Mouse (Mus musculus) midbrain, embryonic 11.5 days (tissue): ENCODE results near the gene Runx2. TPM values are rescaled to one million over a fixed set of nuclear protein-coding genes. Genes with fewer than 3 reads are reported as not detected.

Experiments
- ATAC-seq: fragments of 200-750 bp; cut with Nextera tagmentation; 2 replicates; pipeline ENCODE4 v1.8.0; 2017; ENCODE audit warnings: moderate TSS enrichment, moderate library complexity; ENCODE audit not compliant: low FRiP score
- DNase-seq: peaks from one replicate; pipeline ENCODE4 v3.0.0; 2015; ENCODE audit warnings: low spot score; ENCODE audit errors: missing footprints
- H3K27ac ChIP-seq: fragments of 300-500 bp; sonication (generic); 2 replicates; pipeline ENCODE4 v1.5.1; 2014; ENCODE audit warnings: low read depth, low read length
- H3K27me3 ChIP-seq: fragments of 300-500 bp; sonication (generic); 2 replicates; pipeline ENCODE4 v1.6.1; 2014; ENCODE audit warnings: mild to moderate bottlenecking, low read length, moderate library complexity, mixed read lengths; ENCODE audit not compliant: control insufficient read depth, insufficient read depth
- H3K36me3 ChIP-seq: fragments of 300-500 bp; sonication (generic); 2 replicates; pipeline ENCODE4 v1.6.1; 2014; ENCODE audit warnings: mild to moderate bottlenecking, low read length, moderate library complexity, mixed read lengths; ENCODE audit not compliant: control insufficient read depth, insufficient read depth
- H3K4me1 ChIP-seq: fragments of 300-500 bp; sonication (generic); 2 replicates; pipeline ENCODE4 v1.6.1; 2014; ENCODE audit warnings: low read length; ENCODE audit not compliant: control insufficient read depth, insufficient read depth
- H3K4me2 ChIP-seq: fragments of 300-500 bp; sonication (generic); 2 replicates; pipeline ENCODE4 v1.6.1; 2014; ENCODE audit warnings: mild to moderate bottlenecking, moderate library complexity
- H3K4me3 ChIP-seq: fragments of 300-500 bp; sonication (generic); 2 replicates; pipeline ENCODE4 v1.5.1; 2014; ENCODE audit warnings: low read depth, low read length
- H3K9ac ChIP-seq: fragments of 300-500 bp; sonication (generic); 2 replicates; pipeline ENCODE4 v1.6.1; 2014; ENCODE audit warnings: low read length
- H3K9me3 ChIP-seq: fragments of 300-500 bp; sonication (generic); 2 replicates; pipeline ENCODE4 v1.6.1; 2016; ENCODE audit warnings: low read length; ENCODE audit not compliant: control insufficient read depth
- WGBS: fragments of 180-500 bp; shearing (Covaris S2); extraction: QIAGEN DNeasy Blood & Tissue Kit; methylation state at CpG from one replicate; pipeline ENCODE4 v1.1.7; 2014; 5-methylcytosine and 5-hydroxymethylcytosine counted together
- polyA plus RNA-seq: library from polyadenylated mRNA; unstranded; fragments of >200 nt; fragmentation: Nextera tagmentation; extraction: Ambion mirVana; gene quantifications from 2 replicates; pipeline ENCODE4 v1.2.1, GENCODE M21; 2014

Gene Runx2
- polyA plus RNA-seq, 1 experiment from 2014 or later: 0.46 TPM

- peaks cover 11% of the 10 kb centered on the region for H3K27me3 ChIP-seq
- WGBS: 61% methylated on average over 3 of the region's 3 CpGs
- DNase-seq (no peak), ATAC-seq (no peak)
- H3K27ac ChIP-seq: no peak overlapping the region
- H3K4me1 ChIP-seq: no peaks in the 10 kb centered on the region
- no peak overlapping the region for H3K4me3 ChIP-seq
- H3K4me2 ChIP-seq: no peak overlapping the region
- no peaks in the 10 kb centered on the region for H3K9me3 ChIP-seq
- no peak overlapping the region for H3K9ac ChIP-seq
- H3K36me3 ChIP-seq: no peaks in the 10 kb centered on the region
Observed at GRCm38 (mm10) chr17:44743780-44744179, 70.8 kb downstream of the Runx2 start.

GRCm38 (mm10) chr17:44742246-44742645 is 72.4 kb downstream of the Runx2 start:
- Histone ChIP-seq H3K4me3 (no peak overlapping the region), H3K4me1 (peaks cover 5% of the 10 kb centered on the region), H3K9ac (no peak overlapping the region), H3K36me3 (no peaks in the 10 kb centered on the region), H3K27ac (no peak overlapping the region), H3K9me3 (no peaks in the 10 kb centered on the region), H3K27me3 (peaks cover 26% of the 10 kb centered on the region), H3K4me2 (no peak overlapping the region)
- 85% methylated on average over 9 of the region's 9 CpGs for WGBS
- ATAC-seq (no peak), DNase-seq (no peak)

- H3K4me3 ChIP-seq: no peak overlapping the region
- H3K9ac ChIP-seq: no peak overlapping the region
- peak overlapping the region; percentile 15 for H3K4me2 ChIP-seq
- ATAC-seq (no peak), DNase-seq (peak; percentile 92)
- no peaks in the 10 kb centered on the region for H3K9me3 ChIP-seq
- H3K27me3 ChIP-seq: peaks cover 62% of the 10 kb centered on the region
- H3K4me1 ChIP-seq: peaks cover 19% of the 10 kb centered on the region
- H3K36me3 ChIP-seq: no peaks in the 10 kb centered on the region
- H3K27ac ChIP-seq: no peak overlapping the region
- under 1% methylated on average over 20 of the region's 22 CpGs for WGBS
Observed at GRCm38 (mm10) chr17:44738121-44738637, 76.4 kb downstream of the Runx2 start.

DNA sequence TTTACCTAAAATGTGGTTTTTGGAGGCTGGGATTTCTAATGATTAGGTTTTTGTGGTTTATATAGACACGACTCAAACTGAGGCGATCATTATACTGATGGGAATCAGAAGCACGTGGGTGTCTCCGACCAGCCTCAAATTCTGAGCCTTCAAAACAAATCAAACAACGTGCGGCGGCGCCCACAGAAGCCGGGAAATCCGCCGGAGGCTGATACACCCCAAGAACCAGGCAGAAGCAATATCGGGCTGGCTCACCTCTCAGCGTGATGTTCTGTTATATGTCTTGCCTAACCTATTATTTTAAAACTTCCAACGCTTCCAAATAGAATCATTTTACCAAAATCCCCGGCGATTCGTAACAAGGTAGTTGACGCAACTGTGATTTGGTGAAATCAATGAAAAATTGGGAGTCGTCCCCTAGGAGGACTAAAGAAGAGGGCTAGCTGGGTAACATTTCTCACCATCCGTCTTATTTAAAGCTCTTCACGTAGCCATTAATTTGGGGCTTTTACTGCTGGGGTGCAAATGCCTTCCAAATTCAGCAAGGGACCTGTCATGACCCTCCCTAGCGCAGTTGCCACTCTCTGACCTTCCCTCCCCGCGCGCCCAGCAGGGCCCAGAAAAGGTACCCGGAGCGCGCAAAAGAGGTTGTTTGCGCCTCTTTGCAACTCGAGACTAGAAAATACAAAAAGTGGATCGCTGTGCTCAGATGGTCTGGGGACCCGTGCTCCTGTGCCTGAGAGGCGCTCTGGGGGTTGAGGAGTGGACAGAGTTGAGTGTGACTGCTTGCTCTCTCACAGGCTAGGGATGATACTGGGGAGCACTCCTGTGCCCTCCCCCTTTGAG is 77.1 kb downstream of the Runx2 start:
- Histone ChIP-seq H3K27me3 (peaks cover 66% of the 10 kb centered on the region), H3K4me2 (peak overlapping the region; percentile 15), H3K9ac (no peak overlapping the region), H3K4me3 (no peak overlapping the region), H3K9me3 (no peaks in the 10 kb centered on the region), H3K36me3 (no peaks in the 10 kb centered on the region), H3K4me1 (peaks cover 19% of the 10 kb centered on the region), H3K27ac (no peak overlapping the region)
- ATAC-seq (no peak), DNase-seq (peak; percentile 95)
- under 1% methylated on average over 33 of the region's 33 CpGs for WGBS

DNA sequence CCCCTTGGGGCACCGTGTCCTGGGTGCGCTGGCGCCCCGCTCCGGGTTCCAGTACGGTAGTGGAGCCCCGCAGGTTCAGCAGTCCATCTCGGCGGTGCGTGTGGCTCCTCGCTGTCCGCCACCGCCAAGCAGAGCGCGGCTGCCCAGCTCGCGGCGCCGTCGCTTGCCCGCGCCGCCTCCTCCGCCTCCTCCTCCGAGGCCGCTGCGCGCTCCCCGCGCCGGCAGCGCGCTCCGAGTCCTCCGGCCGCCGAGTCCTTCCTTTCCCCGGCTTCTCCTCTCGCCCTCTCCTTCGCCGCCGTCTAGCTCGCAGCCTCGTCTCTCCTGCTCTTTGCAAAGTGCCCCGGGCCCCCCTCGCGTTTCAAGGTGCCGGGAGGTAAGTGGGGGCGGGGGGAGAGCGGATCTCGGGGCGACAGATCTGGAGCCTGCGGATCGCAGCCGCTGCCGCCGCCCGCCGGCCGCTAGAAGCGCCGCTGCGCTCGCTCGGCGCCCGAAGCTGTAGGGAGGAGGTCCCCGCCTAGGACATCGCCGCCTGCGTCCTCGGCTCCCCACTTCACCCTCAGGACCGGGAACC is 78.5 kb downstream of the Runx2 start:
- under 1% methylated on average over 65 of the region's 73 CpGs for WGBS
- peaks cover 73% of the 10 kb centered on the region for H3K27me3 ChIP-seq
- H3K9me3 ChIP-seq: no peaks in the 10 kb centered on the region
- H3K4me2 ChIP-seq: peak overlapping the region; percentile 88
- H3K9ac ChIP-seq: peak overlapping the region; percentile 71
- H3K4me1 ChIP-seq: peaks cover 19% of the 10 kb centered on the region
- H3K36me3 ChIP-seq: no peaks in the 10 kb centered on the region
- H3K27ac ChIP-seq: no peak overlapping the region
- ATAC-seq (peak; percentile 75), DNase-seq (peak; percentile 98)
- peak overlapping the region; percentile 60 for H3K4me3 ChIP-seq

GRCm38 (mm10) chr17:44735223-44735990 is 79.2 kb downstream of the Runx2 start:
- WGBS: under 1% methylated on average over 59 of the region's 64 CpGs
- ATAC-seq (peak; percentile 38), DNase-seq (peak; percentile 98)
- Histone ChIP-seq H3K4me3 (peak overlapping the region; percentile 60), H3K27me3 (peaks cover 73% of the 10 kb centered on the region), H3K4me2 (peak overlapping the region; percentile 88), H3K4me1 (peaks cover 19% of the 10 kb centered on the region), H3K27ac (no peak overlapping the region), H3K36me3 (no peaks in the 10 kb centered on the region), H3K9ac (peak overlapping the region; percentile 71), H3K9me3 (no peaks in the 10 kb centered on the region)

GRCm38 (mm10) chr17:44734501-44735222 is 79.9 kb downstream of the Runx2 start:
- H3K4me3 ChIP-seq: peak overlapping the region; percentile 60
- peak overlapping the region; percentile 52 for H3K9ac ChIP-seq
- no peaks in the 10 kb centered on the region for H3K9me3 ChIP-seq
- WGBS: under 1% methylated on average over 48 of the region's 48 CpGs
- peak; percentile 17; the same call in 1 of the 2 replicates for ATAC-seq
- H3K27me3 ChIP-seq: peaks cover 71% of the 10 kb centered on the region
- H3K27ac ChIP-seq: no peak overlapping the region
- H3K4me1 ChIP-seq: peaks cover 19% of the 10 kb centered on the region
- DNase-seq: peak; percentile 97
- peak overlapping the region; percentile 88 for H3K4me2 ChIP-seq
- no peaks in the 10 kb centered on the region for H3K36me3 ChIP-seq

DNA sequence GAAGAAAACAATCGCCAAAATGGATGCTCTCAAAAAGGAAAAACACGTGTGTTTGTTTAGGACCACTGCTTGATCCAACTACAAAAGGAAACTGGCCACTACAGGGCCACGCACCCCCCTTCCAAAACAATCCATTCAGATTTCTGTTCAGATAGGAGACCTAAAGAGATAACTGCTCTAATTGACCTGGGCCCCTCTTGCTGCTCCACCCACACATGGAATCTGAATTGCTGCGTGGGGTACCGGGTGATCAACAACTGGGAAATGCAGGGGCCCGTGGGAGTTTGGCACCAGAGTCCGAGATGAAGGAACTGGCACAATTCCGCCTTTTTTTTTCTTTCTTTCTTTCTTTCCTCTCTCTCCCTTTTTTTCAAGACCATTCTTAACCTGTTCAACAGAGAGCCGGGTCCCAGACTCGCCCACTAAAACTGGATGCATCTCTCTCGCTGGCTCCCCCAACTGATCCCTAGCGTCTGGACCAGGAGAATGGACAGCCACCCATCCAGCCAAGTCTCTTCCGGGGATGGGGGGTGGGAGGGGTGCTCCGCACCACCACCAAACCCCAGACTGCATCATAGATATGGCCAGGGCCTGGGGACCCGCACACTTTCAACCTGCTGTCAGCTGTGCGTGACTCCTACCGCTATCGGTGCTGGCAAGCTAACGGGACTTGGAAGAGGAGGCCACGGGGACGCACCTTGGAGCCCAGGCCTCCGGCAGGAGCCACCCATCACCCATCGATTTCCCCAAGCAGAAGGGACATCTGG is 80.9 kb downstream of the Runx2 start:
- Histone ChIP-seq H3K4me3 (peak overlapping the region; percentile 60), H3K27ac (no peak overlapping the region), H3K9me3 (no peaks in the 10 kb centered on the region), H3K27me3 (peaks cover 62% of the 10 kb centered on the region), H3K9ac (no peak overlapping the region), H3K4me1 (peaks cover 19% of the 10 kb centered on the region), H3K4me2 (peak overlapping the region; percentile 88), H3K36me3 (no peaks in the 10 kb centered on the region)
- no peak for ATAC-seq
- DNase-seq: peak; percentile 91
- under 1% methylated on average over 23 of the region's 23 CpGs for whole genome bisulfite sequencing
